Mouse (Mus musculus) C2C12 (cell line): ENCODE measurements around the gene Ell. TPM values are rescaled to one million over a fixed set of nuclear protein-coding genes. Genes with fewer than 3 reads are reported as not detected.

Experiments
- H3K27me3 ChIP-seq: one replicate; pipeline ENCODE4 v1.6.1; 2011; ENCODE audit not compliant: control insufficient read depth, insufficient read depth, insufficient read length
- H3K36me3 ChIP-seq: one replicate; pipeline ENCODE4 v1.6.1; 2011; ENCODE audit not compliant: control insufficient read depth, insufficient read depth
- H3K4me3 ChIP-seq: one replicate; pipeline ENCODE4 v1.5.1; 2011; ENCODE audit warnings: mild to moderate bottlenecking, control low read depth; ENCODE audit not compliant: poor library complexity, insufficient read depth, severe bottlenecking
- H3K79me2 ChIP-seq: one replicate; pipeline ENCODE4 v1.6.1; 2011; ENCODE audit not compliant: control insufficient read depth, insufficient read depth
- H3K79me3 ChIP-seq: one replicate; pipeline ENCODE4 v1.6.1; 2011; ENCODE audit warnings: low read depth, control low read depth
- H3ac ChIP-seq: one replicate; pipeline ENCODE3; 2011; ENCODE audit warnings: low read depth; ENCODE audit not compliant: control insufficient read depth, insufficient read length
- CEBPB ChIP-seq: IDR thresholded peaks from one replicate; pipeline ENCODE4 v1.6.1; 2011; ENCODE audit warnings: low read depth, mild to moderate bottlenecking, control low read depth, moderate library complexity
- CTCF ChIP-seq: IDR thresholded peaks from one replicate; pipeline ENCODE4 v1.5.1; 2011; ENCODE audit not compliant: control insufficient read depth, insufficient read depth, insufficient read length
- FOSL1 ChIP-seq: IDR thresholded peaks from one replicate; pipeline ENCODE4 v1.8.0; 2011; ENCODE audit warnings: mild to moderate bottlenecking, low read length; ENCODE audit not compliant: poor library complexity, insufficient read depth, severe bottlenecking
- MAX ChIP-seq: IDR thresholded peaks from one replicate; pipeline ENCODE4 v1.6.1; 2011; ENCODE audit warnings: mild to moderate bottlenecking, control low read depth
- MYOD1 ChIP-seq: IDR thresholded peaks from one replicate; pipeline ENCODE4 v1.6.1; 2011; ENCODE audit warnings: low read depth; ENCODE audit not compliant: control insufficient read depth, insufficient read length
- MYOG ChIP-seq: IDR thresholded peaks from one replicate; pipeline ENCODE4 v1.6.1; 2011; ENCODE audit not compliant: control insufficient read depth, insufficient read length; ENCODE audit errors: extremely low read depth
- USF1 ChIP-seq: IDR thresholded peaks from one replicate; pipeline ENCODE4 v1.6.1; 2011; ENCODE audit warnings: low read depth, mild to moderate bottlenecking, control low read depth, moderate library complexity
- polyA plus RNA-seq: library from polyadenylated mRNA; unstranded; fragments of >200 nt; fragmentation: generic; extraction: Trizol; gene quantifications from one replicate; pipeline ENCODE4 v1.2.1, GENCODE M21; 2012; ENCODE audit warnings: missing spikeins

Gene Ell
- polyA plus RNA-seq, 1 experiment = 12.3 TPM

DNA sequence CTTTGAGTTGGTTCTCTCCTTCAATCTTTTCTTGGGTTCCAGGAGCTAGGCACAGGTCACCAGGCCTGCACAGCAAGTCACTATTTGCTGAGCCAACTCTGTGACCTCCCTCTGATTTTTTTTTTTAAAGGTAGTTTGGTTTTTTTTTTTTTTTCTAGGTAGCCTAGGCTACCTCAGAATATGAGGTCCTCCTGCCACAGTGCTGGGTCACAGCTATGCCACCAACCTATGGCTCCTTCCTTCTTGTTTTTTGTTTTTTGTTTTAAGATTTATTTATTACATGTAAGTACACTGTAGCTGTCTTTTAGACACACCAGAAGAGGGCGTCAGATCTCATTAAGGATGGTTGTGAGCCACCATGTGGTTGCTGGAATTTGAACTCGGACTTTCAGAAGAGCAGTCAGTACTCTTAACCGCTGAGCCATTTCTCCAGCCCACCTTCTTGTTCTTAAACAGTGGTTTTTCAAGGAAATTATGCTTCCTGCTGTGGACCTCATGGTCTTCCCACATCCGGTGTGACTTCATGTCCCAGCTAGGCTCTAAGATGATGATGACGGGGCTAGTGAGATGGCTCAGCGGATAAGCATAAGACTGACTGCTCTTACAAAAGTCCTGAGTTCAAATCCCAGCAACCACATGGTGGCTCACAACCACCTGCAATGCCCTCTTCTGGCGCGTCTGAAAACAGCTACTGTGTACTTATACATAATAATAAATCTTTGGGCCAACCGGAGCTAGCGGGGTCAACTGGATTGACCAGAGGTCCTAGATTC is 10.3 kb downstream of the Ell start:
- Histone ChIP-seq H3K79me2 (peaks cover 100% of the 10 kb centered on the region), H3K79me3 (peaks cover 81% of the 10 kb centered on the region), H3ac (no peak overlapping the region), H3K27me3 (no peaks in the 10 kb centered on the region), H3K36me3 (peaks cover 8% of the 10 kb centered on the region), H3K4me3 (no peak overlapping the region)
- TF ChIP-seq MAX (no peak), MYOG (no peak), USF1 (no peak), MYOD1 (no peak), FOSL1 (no peak), CEBPB (no peak), CTCF (no peak)

DNA sequence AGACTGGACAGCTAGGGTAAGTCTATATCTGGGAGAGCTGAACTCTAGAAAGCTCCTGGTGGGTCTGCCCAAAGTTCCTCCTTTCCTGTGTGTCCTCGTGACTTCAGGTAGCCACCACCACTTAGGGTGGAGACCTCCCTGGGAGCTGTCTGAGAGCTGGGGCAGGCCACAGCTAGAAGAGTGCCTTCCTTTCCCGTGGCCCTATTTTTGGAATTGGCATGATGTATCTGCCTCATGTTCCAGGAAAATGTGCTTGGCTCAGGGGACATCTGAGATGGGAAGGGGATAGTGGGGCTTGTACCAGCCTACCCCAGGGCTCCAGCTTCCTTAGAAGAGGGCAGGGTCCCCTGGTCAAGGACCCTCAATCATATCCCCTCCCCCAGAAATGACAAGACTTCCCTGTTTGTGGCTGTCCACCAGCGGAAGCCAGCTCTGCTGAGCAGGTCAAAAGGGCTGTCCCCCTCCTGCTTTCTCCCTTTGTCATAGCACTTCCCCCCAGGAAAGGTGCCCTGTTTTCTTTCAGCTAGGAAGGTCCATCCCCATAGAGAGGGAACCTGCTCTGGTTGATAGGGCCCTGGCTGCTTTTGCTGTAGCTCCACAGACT is 12.4 kb downstream of the Ell start:
- Histone ChIP-seq H3ac (no peak overlapping the region), H3K27me3 (no peaks in the 10 kb centered on the region), H3K79me2 (peaks cover 100% of the 10 kb centered on the region), H3K79me3 (peaks cover 64% of the 10 kb centered on the region), H3K36me3 (peaks cover 8% of the 10 kb centered on the region), H3K4me3 (no peak overlapping the region)
- no peak for TF ChIP-seq MYOD1
- TF ChIP-seq MYOG = no peak
- no peak for TF ChIP-seq CEBPB
- TF ChIP-seq FOSL1 = no peak
- no peak for TF ChIP-seq MAX
- TF ChIP-seq USF1 = no peak
- no peak for TF ChIP-seq CTCF

DNA sequence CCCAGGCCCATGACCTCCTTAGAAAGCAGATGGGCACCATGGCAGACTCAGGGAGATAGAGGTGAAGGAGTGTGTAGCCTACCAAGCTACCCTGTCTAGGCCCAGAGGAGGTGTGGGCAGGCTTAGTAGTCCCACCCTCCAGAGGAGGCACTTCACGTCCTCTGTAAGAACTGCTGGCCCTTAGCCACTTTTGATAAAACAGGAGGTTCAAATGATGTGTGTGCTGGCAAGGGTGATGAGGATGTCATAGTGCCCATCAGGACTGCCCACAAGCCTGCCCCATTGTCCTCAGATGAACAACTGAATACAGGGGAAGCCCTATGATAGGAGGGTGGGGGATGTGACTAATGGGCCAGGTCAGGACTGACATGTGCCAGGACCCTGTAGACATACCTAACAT is 13.6 kb downstream of the Ell start:
- Histone ChIP-seq H3ac (no peak overlapping the region), H3K79me3 (peaks cover 61% of the 10 kb centered on the region), H3K36me3 (peaks cover 8% of the 10 kb centered on the region), H3K4me3 (no peak overlapping the region), H3K27me3 (no peaks in the 10 kb centered on the region), H3K79me2 (peaks cover 99% of the 10 kb centered on the region)
- TF ChIP-seq USF1 = no peak
- no peak for TF ChIP-seq CEBPB
- no peak for TF ChIP-seq MYOD1
- TF ChIP-seq FOSL1 = no peak
- no peak for TF ChIP-seq CTCF
- TF ChIP-seq MAX = no peak
- no peak for TF ChIP-seq MYOG

DNA sequence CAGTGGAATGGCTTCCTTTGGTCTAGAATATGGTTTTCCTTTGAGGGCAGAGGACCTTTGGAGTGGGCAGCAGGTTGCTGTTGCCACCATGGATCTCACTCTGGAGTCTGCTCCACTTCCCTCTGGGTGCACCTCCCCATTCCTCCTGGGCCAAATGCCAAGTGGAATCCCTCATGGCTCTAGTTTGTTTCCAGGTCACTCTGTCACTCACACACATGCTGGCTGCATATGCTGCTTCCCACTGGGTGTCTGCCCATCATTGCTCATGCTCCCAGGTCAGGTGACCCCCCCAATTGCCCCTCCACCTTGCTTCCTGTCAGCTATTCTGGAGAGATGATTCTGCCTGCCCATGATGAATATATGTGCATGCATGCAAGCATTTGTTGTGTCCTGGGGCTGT is 14.5 kb downstream of the Ell start:
- TF ChIP-seq USF1 = no peak
- TF ChIP-seq MYOG = no peak
- no peak for TF ChIP-seq MYOD1
- TF ChIP-seq FOSL1 = no peak
- no peak for TF ChIP-seq CTCF
- TF ChIP-seq MAX = no peak
- no peak for TF ChIP-seq CEBPB
- Histone ChIP-seq H3K79me3 (peaks cover 55% of the 10 kb centered on the region), H3ac (no peak overlapping the region), H3K79me2 (peaks cover 99% of the 10 kb centered on the region), H3K27me3 (no peaks in the 10 kb centered on the region), H3K4me3 (no peak overlapping the region), H3K36me3 (peaks cover 6% of the 10 kb centered on the region)

DNA sequence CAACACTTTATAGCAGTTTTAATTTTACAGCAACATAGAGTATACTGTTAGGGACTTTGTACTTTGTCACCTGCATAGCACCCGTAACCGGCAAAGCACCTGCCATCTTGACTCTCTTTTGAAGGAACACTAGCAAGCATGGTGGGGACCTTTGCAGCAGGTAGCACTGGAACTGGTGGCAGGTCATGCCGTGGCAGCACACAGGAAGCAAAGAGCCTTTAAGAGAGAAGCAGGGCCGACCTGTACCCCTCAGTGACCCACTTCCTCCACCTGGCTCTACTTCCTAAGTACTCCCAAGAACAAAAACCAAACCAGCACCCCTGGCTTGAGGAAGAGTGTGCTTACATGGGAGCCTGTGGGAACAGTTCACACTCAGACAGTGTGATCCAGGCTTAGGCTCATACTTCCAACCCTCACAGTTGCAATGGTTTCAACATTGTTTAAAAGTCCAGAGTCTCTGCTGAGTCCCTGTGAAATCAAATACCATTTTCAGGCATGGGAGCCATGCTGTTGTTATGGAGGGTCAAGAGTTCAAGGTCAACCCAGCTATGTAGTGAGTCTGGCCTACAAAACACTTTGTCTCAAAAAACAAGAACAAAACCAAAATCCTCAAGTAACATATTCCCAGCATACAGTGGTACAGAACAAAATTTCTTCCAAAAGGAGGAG is 16.0 kb downstream of the Ell start:
- Histone ChIP-seq H3K36me3 (no peaks in the 10 kb centered on the region), H3K4me3 (no peak overlapping the region), H3K79me2 (peaks cover 99% of the 10 kb centered on the region), H3K27me3 (no peaks in the 10 kb centered on the region), H3ac (no peak overlapping the region), H3K79me3 (peaks cover 48% of the 10 kb centered on the region)
- TF ChIP-seq USF1 (no peak), MAX (no peak), MYOD1 (no peak), CTCF (no peak), CEBPB (no peak), MYOG (no peak), FOSL1 (no peak)
